Mouse (Mus musculus) megakaryocyte progenitor cell, adult 5-6 weeks (primary cell): ENCODE measurements at regions not wholly inside any gene's neighbourhood (a gene's known extent, or its start where the extent isn't known, plus 50 kb on each side); places are given as distances from the start of the nearest gene placed in this dataset.
"Not testable (repeated sequence)": the region's sequence is repeated elsewhere in the genome, so short reads cannot be mapped to it uniquely, and the experiment has no call there.

Experiments
- ATAC-seq: replicated peaks from 2 replicates; pipeline ENCODE4 v1.8.0; 2016; ENCODE audit warnings: mild to moderate bottlenecking, moderate TSS enrichment, inconsistent platforms; ENCODE audit not compliant: poor library complexity

GRCm38 (mm10) chr15:53984006-53984405 is 99.3 kb downstream of the Gm7489 start:
- not testable (repeated sequence) for ATAC-seq

DNA sequence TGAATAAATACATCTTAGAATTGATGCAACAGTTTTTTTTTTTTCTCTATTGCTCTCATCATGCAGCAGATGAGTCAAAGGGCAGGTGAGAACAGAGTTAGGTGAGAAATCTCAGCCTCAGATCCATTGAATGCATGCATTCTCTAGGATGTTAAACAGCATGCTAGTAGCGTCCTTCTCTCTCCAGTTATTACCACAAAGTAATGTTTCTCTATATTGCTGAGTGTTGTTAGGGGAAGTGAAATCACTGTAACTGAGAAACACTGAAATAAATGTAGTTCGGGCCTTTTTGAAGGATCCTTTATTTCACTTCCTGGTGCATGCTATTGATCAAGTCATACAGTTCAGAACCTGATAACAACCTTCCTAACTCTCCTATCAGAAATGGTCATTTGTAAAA is 105.2 kb downstream of the Gm7489 start:
- no peak for ATAC-seq

- no peak for ATAC-seq
These were observed 110.6 kb downstream of the Gm7489 start for GRCm38 (mm10) chr15:53995199-53995868.

DNA sequence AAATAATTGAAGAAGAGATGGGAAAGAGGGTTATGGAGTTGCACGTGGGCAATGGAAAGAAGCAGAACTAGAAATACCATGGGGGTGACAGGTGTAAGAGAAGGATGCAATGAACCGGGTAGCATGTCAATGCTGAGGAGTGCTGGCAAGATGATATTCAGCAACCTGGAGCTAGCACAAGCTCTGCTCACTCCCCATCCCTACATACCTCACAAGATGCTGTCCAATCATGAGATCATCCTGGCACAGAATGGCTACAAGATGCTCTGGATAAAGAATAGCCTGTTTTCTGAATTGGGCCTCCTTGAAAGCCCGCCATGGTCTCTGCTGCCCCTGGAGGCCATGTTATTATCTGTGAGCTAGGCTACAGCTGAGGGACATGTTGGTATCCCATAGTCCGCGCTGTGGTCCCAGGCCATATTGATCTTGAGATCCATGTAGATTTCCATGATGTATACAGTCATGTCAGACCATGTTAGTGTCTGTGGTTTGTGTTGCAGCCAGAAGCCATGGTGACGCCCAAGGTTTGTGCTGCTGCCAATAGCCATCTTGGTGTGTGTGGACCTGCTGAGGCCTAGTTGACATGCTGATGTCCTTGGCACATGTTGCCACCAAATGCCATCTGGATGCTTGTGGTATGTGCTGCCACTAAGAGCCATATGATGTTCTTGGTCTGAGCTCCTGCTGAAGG is 114.0 kb downstream of the Gm7489 start:
- ATAC-seq = no peak

DNA sequence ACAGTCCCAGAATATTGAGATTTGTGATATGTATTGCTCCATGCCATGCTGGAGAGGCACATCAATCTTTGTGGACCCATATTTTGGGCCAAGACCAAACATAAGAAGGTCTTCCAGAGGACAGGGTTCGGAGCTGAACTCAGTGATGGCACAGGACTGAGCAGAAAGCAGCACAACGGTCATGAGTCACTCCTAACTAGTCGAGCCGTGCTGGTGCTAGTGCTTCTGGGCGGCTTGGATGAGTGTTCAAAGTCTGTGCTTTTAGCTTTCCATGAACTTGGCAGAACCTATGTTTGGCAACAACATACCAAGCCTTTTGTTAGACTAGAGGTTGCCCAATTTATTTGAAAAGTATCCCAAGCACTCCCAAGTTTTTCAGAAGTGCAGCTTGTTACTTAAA is 149.1 kb downstream of the Gm7489 start:
- ATAC-seq = no peak

GRCm38 (mm10) chr15:54050711-54051110 is 166.0 kb downstream of the Gm7489 start:
- ATAC-seq = no peak

GRCm38 (mm10) chr15:54070005-54070634 is 185.4 kb downstream of the Gm7489 start:
- peak; percentile 100 for ATAC-seq

DNA sequence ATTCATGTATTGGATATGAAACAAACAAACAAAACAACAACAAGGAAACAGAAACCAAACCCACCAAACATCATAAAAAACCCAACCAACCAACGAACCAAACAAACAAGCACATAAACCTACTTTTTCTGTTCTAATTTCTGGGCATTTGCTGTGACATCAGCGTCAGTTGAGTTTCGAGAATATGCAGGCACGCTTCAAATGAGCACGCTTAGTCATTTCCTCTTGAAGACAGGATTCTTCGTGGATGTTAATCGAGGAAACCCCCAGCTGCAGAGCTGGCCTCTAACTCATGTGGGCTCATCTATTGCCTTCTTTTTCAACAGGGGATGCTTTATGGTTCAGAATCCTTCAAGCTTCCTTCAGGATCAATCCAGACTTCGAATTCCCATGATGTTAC is 187.0 kb downstream of the Gm7489 start:
- ATAC-seq = no peak

DNA sequence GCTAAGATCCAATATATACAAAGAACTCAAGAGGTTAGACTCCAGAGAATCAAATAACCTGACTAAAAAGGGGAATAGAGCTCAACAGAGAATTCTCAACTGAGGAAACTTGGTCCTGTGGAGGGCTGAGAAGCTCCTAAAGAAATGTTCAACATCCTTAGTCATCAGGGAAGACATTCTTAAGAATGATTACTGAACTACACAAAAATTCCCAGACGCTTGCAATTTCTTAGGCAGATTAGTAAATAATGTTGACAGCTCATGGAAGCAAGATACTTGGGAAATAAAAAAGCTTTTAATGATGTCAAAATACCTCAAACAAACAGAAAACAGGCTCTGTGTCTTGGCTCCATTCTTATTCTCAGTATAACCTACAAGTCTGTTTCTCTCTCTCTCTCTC is 206.6 kb downstream of the Gm7489 start:
- ATAC-seq = no peak

GRCm38 (mm10) chr15:54092386-54092785 is 207.7 kb downstream of the Gm7489 start:
- no peak for ATAC-seq

DNA sequence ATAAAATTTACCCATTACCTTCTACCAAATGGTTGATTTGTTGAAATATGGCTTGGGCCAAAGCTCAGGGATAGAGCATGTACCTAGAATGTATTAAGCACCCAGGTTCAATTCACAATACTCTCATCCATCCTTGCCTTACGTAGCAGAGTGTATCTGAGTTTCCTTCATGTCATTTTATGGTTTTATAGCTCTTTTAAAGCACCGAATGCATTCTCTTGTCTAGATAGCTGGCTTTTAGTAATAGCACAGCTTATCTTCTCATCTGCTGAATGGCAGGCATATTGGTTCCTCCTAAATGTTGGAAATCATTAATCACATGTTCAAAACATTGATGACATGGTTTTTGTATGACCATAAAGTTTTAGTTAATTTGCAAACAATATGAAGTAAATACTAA is 212.8 kb downstream of the Gm7489 start:
- ATAC-seq = no peak

DNA sequence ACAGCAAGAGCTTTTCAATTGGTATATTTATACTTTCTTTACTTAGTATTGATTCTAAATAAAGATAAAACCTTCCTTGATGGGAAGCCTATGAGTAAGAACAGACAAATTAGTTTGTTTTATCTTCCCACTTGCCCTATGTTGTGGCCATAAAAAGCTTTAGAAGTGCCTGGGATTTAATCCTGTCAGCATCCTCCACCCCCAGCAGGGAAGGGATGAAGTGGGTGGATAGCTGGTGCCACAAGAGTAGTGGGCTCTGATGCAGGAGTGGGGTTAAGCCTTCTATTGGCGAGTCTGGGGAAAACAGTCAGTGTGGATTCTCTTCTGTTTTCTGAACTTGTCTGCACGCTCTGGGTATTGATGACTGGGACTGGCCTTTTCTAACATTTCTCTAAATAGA is 227.7 kb downstream of the Gm7489 start:
- ATAC-seq = no peak

GRCm38 (mm10) chr15:54114096-54114512 is 229.4 kb downstream of the Gm7489 start:
- no peak for ATAC-seq

DNA sequence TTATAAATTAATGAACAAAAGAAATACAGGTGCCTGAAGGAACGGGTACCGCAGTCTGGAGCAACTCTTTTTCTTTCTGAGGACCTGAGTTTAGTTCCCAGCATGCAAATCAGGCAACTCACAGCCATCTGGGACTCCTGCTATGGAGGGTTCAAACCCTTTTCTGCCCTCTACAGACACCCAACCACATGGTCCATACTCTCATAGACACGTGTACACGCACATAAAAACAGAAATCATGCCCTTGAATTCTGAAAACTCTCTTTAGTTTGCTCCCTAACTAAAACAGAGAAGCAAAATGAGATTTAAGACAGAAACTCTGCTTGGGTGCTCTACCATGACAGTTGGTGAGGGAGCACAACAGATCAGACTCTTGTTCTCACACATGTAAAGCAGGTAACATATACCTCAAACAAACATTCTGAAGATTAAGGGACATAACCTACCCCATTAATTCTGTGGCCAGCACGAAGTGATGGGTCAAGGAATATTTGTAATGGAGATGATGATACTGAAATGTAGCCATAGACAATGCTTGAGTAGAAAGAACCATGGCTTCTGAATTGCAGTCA is 233.3 kb downstream of the Gm7489 start:
- ATAC-seq = no peak

DNA sequence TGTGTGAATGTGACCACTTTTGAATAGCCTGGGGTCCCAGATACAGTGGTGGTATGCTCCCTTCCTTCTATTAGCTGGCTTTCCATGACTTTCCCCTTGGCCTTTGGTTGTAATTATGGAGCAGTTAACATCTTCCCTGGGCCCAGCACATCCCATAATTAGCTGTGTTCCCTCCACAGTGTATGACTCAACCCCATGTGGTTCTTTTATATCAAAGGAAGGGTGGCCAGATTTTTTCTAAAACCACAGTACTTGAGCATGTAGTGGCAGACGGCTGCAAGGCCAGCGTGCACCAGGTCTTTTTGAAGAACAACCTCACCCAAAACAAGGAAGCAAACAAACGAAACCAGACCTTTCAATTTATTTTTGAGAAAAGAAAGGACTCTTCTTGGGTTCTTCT is 235.8 kb downstream of the Gm7489 start:
- no peak for ATAC-seq

GRCm38 (mm10) chr15:54164350-54164749 is 279.6 kb downstream of the Gm7489 start:
- ATAC-seq = no peak

- ATAC-seq = no peak
These were observed 283.2 kb downstream of the Gm7489 start for GRCm38 (mm10) chr15:54167842-54168361.

- ATAC-seq = no peak
These were observed 292.5 kb downstream of the Gm7489 start for GRCm38 (mm10) chr15:54177221-54177620.

DNA sequence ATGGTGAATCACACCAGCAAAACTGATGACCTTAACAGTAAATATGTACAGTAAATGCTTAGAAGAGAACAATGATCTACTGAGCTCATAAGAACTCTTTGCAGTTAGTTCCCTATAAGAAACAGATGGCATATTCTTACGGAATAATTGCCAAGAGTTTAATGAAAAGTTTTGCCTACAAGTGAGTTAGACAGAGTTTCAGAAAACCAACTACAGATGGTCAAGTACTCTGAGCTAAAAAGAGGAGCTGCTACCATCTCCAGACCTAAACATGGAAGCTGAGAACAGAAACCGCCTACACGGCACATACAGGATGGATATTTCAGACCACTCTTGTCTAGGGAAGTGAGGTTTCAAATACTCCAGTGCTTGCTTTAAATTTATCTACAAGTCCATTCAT is 293.1 kb downstream of the Gm7489 start:
- ATAC-seq = no peak
